Mouse (Mus musculus) adrenal gland, adult 18-20 months (tissue): ENCODE measurements around the gene Clint1. TPM values are rescaled to one million over a fixed set of nuclear protein-coding genes. Genes with fewer than 3 reads are reported as not detected.
A peak's percentile ranks its signal among the peaks of the same experiment; 100 is the strongest.
"Not testable (repeated sequence)": the region's sequence is repeated elsewhere in the genome, so short reads cannot be mapped to it uniquely, and the experiment has no call there.

Experiments
- DNase-seq, 2 experiments: peaks; one replicate each; pipeline ENCODE4 v3.0.0; 2021 to 2022; ENCODE audit warnings: low spot score in 2 of 2
- total RNA-seq, 2 experiments: library from RNA; stranded (reverse); gene quantifications; 1 replicate in 1 of 2; 2 replicates in 1 of 2; pipeline ENCODE4 v1.2.3; 2021

Gene Clint1
- total RNA-seq, 2 experiments from 2014 or later = 66.4 to 90.8 TPM

DNA sequence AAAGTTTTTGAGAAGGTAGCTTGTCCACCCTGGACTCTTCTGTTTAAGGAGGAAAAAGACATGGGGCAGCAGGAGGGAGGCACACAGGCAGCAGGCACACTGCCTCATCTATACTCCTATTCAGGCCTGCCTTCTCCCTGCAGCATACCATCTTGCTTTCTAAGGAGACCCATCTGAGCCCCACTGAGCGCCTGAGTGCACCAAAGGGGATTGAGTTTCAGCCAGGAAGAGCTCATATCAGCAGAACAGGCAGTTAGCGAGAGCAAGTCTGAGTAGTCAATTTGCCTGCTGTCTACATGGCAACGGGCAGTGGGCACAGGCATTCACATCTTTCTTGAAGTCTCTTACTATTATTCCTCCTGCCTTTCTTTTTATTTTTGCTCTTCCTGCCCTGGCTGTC lies 5.8 kb upstream of the Clint1 start:
- no peak for DNase-seq

- DNase-seq = no peak
Measured at GRCm38 (mm10) chr11:45847548-45847947, 4.3 kb upstream of the Clint1 start.

- no peak for DNase-seq
Measured at GRCm38 (mm10) chr11:45848253-45848652, 3.6 kb upstream of the Clint1 start.

DNA sequence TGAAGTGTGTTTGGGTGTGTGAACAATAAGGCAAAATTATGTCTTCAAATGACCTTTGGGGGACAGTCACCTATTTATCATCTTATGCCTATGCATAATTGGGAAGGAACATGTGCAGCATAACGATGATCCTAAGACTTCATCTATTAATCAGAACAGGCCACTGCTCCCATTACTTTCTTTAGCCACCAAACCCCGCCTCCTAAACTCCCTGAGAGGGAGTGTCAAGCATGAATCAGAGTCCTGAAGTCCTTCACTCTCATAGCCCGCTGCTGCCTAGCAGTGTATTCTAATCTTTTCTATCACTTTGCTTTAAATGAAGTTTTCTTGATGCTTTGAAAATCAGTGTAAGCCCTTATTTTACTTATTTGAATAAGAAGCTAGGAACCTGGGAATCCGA lies 2.6 kb upstream of the Clint1 start:
- DNase-seq = no peak

- no peak for DNase-seq
Measured at GRCm38 (mm10) chr11:45849859-45850258, 2.0 kb upstream of the Clint1 start.

DNA sequence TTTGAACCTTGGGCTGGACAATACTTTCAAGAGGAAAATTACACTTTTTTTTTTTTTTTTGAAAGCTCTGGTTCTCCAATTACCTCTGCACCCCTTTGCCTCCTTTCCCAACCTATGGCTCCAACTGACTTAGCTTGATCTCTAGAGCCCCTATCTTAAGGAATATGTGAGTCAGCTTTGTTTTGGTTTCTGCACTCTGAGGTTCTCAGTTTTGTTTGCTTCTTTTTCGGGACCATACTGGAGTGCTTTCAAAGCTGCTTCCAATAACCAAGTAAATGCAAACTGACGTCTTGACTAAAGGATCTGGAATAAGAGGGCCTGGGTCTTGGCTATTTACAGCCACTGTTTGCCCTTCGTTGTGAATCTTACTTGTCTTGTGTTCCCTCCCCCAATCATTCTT lies 1.5 kb upstream of the Clint1 start:
- no peak for DNase-seq

GRCm38 (mm10) chr11:45852124-45852994 lies 508 bp downstream of the Clint1 start:
- DNase-seq = peak; percentile 41 to 51

DNA sequence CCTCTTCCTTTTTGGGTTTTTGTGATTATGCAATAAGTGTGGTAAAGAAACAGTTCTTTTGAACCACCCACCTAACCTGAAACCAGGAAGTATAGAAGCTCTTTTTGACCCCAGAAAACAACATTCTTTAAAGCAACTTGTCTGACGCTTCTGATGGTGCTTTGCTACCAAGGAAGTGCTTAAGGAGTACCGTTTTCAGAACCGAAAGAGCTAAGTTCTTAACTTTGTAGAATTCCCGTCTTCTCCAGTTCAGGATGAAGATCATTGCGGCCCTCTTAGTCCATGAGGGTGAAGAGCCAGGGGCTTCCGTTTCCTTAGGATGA lies 1.1 kb downstream of the Clint1 start:
- DNase-seq = no peak

- DNase-seq = no peak
Measured at GRCm38 (mm10) chr11:45853916-45854315, 2.1 kb downstream of the Clint1 start.

GRCm38 (mm10) chr11:45854381-45854780 lies 2.5 kb downstream of the Clint1 start:
- DNase-seq = no peak

GRCm38 (mm10) chr11:45855407-45856148 lies 3.7 kb downstream of the Clint1 start:
- no peak for DNase-seq

- no peak for DNase-seq
Measured at GRCm38 (mm10) chr11:45856149-45856516, 4.3 kb downstream of the Clint1 start.

DNA sequence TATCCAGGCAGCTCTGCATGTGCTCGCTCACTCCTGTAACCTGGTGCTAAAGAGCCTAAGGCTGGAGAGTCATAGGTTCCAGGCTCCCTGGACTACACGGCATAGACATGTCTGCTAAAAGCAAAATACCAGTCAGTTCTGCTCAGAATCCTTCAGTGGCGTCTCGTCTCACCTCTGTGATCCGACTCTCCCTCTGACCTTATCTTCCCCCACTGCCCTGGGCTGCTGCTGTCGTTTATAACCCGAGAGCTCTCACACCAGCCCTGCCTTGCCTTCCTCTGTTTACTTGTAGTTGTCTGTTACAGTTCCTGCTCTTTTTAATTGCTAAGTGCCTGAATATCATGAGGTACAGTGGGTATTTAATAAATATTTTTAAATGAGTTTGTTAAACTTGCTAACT lies 9.5 kb downstream of the Clint1 start:
- no peak for DNase-seq

GRCm38 (mm10) chr11:45864409-45864808 lies 12.6 kb downstream of the Clint1 start:
- no peak for DNase-seq

GRCm38 (mm10) chr11:45865861-45866260 lies 14.0 kb downstream of the Clint1 start:
- no peak for DNase-seq

DNA sequence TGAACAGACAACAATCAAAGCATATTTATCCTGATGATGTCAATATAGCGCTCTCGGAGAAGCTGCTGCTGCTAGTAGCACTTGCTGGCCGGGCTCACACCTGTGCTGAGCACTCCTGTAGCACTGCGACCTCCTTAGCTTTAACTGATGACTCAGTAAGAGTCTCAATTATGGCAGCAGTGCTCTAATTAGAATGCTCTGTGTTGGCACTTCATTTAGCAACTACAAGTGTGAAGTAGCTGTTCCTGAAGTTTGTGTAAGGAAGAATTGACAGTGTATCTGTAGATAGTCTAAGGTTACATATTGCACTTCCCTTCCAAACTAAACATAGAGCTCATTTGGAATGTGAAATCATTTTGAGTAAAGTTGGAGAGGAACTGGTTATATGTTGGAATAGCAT lies 14.7 kb downstream of the Clint1 start:
- DNase-seq = no peak

DNA sequence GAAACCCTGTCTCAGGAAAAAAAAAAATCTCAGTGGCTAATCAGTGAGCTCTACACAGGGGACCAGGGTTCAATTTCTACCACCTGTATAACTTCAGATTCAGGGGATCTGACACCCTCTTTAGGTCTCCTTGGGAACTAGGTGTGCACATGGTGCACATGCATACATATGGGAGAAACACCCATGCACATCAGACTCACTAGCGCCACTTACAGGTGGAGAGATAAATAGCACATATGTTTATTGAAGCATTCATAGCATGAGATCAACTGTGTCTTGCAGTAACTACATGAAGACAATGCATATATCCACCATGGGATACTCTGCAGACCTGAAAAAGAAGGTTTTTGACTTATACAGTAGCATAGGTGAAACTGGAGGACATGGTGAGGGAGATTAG lies 21.8 kb downstream of the Clint1 start:
- no peak for DNase-seq

GRCm38 (mm10) chr11:45874251-45874650 lies 22.4 kb downstream of the Clint1 start:
- no peak for DNase-seq

GRCm38 (mm10) chr11:45875351-45875935 lies 23.6 kb downstream of the Clint1 start:
- no peak for DNase-seq

GRCm38 (mm10) chr11:45876036-45876435 lies 24.2 kb downstream of the Clint1 start:
- no peak for DNase-seq

- not testable (repeated sequence) for DNase-seq
Measured at GRCm38 (mm10) chr11:45879366-45879765, 27.5 kb downstream of the Clint1 start.

GRCm38 (mm10) chr11:45881026-45881682 lies 29.3 kb downstream of the Clint1 start:
- DNase-seq = peak in 1 of 2 experiments; percentile 17
